Mouse (Mus musculus): ENCODE data around the gene Mpp2. TPM values are rescaled to one million over a fixed set of nuclear protein-coding genes. Genes with fewer than 3 reads are reported as not detected.

The Mpp2 gene
- total and polyA plus RNA-seq, 2 experiments from 2014 or later = 33.9 to 68.4 TPM

GRCm38 (mm10) chr11:102043381-102043780 is 44.9 kb downstream of the Mpp2 start:
- no peak for TF ChIP-seq CTCF (IDR thresholded peaks at IDR 0.05)
- Histone ChIP-seq H3K9ac (replicated peaks; ENCODE audit: low read length, poor library complexity, severe bottlenecking) (no peak overlapping the region), H3K27me3 (ENCODE audit: insufficient read depth, low read length) (no peaks in the 10 kb centered on the region), H3K9me3 (ENCODE audit: low read length) (0 out of 2 replicates have a peak, but pooled peaks cover 3% of the 10 kb centered on the region), H3K36me3 (ENCODE audit: insufficient read depth, low read length) (no peaks in the 10 kb centered on the region), H3K4me2 (ENCODE audit: low read depth, low read length, poor library complexity, severe bottlenecking) (no peak overlapping the region), H3K4me3 (ENCODE audit: low read depth, low read length) (no peak overlapping the region), H3K4me1 (ENCODE audit: insufficient read depth, low read length) (no peaks in the 10 kb centered on the region), H3K27ac (ENCODE audit: low read depth, low read length) (no peak overlapping the region)
- 83% methylated on average over 6 of the region's 6 CpGs for WGBS
- ATAC-seq (ENCODE audit: low FRiP score) (no peak), DNase-seq (ENCODE audit: low spot score) (no peak)

DNA sequence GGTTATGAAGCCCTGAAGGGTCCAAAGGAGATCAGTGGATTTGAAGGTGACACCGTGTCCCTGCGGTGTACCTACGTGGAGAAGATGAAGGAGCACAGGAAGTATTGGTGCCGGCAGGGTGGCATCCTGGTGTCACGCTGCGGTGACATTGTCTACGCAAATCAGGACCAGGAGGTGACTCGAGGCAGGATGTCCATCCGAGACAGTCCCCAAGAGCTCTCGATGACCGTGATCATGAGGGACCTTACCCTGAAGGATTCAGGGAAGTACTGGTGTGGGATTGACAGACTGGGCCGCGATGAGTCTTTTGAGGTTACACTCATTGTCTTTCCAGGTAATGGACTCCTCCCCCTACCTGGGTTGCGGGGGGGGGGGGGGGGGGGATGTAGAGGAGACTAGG is 45.3 kb downstream of the Mpp2 start:
- 0 out of 2 replicates have a peak, but pooled peaks cover 3% of the 10 kb centered on the region for H3K9me3 ChIP-seq (ENCODE audit: low read length)
- TF ChIP-seq CTCF (IDR thresholded peaks at IDR 0.05) = no peak

GRCm38 (mm10) chr11:102041350-102041949 is 46.9 kb downstream of the Mpp2 start, which contains the start of gene Cd300lg:
TSS of gene Cd300lg (plus strand) at chr11:102041509.
- H3K27ac ChIP-seq (ENCODE audit: low read depth, low read length) = no peak within 1 kb of the TSS
- H3K9me3 ChIP-seq (ENCODE audit: low read length) = 0 out of 2 replicates have a peak, but pooled peaks cover 3% of the 10 kb centered on the region
- no peak within 1 kb of the TSS for H3K9ac ChIP-seq (replicated peaks; ENCODE audit: low read length, poor library complexity, severe bottlenecking)
- no peaks in the 10 kb centered on the region for H3K27me3 ChIP-seq (ENCODE audit: insufficient read depth, low read length)
- TF ChIP-seq CTCF (IDR thresholded peaks at IDR 0.05) = no peak
- H3K4me2 ChIP-seq (ENCODE audit: low read depth, low read length, poor library complexity, severe bottlenecking) = no peak within 1 kb of the TSS
- H3K36me3 ChIP-seq (ENCODE audit: insufficient read depth, low read length) = no peaks in the 10 kb centered on the region
- H3K4me3 ChIP-seq (ENCODE audit: low read depth, low read length) = no peak within 1 kb of the TSS
- 64% methylated on average over 5 of the region's 5 CpGs for WGBS
- ATAC-seq (ENCODE audit: low FRiP score) (no peak), DNase-seq (ENCODE audit: low spot score) (no peak)
- H3K4me1 ChIP-seq (ENCODE audit: insufficient read depth, low read length) = no peaks in the 10 kb centered on the region

More for the DNA sequence above, 45.3 kb downstream of the Mpp2 start:
- WGBS = 89% methylated on average over 13 of the region's 14 CpGs
- Histone ChIP-seq H3K36me3 (ENCODE audit: insufficient read depth, low read length) (no peaks in the 10 kb centered on the region), H3K4me2 (ENCODE audit: low read depth, low read length, poor library complexity, severe bottlenecking) (no peak overlapping the region), H3K4me3 (ENCODE audit: low read depth, low read length) (no peak overlapping the region), H3K27ac (ENCODE audit: low read depth, low read length) (no peak overlapping the region), H3K4me1 (ENCODE audit: insufficient read depth, low read length) (no peaks in the 10 kb centered on the region), H3K9ac (replicated peaks; ENCODE audit: low read length, poor library complexity, severe bottlenecking) (no peak overlapping the region), H3K27me3 (ENCODE audit: insufficient read depth, low read length) (no peaks in the 10 kb centered on the region)
- DNase-seq (ENCODE audit: low spot score) (no peak), ATAC-seq (ENCODE audit: low FRiP score) (no peak)

DNA sequence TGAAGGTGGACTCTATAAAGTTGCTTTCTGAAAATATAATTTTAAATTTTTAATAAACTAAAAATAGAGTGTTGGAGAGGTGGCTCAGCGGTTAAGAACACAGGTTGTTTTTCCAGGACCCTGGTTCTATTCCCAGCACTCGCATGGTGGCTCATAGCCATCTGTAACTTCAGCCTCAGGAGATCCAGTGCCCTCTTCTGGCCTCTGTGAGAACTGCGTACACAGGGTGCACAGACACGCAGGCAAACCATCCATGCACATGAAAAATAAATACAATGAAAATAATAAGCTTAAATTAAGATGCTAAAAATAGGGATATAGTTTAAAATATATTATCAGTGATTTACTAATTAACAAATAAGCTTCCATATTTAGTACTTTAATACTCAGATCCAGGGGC is 47.7 kb downstream of the Mpp2 start:
- Histone ChIP-seq H3K9ac (replicated peaks; ENCODE audit: low read length, poor library complexity, severe bottlenecking) (no peak overlapping the region), H3K4me1 (ENCODE audit: insufficient read depth, low read length) (no peaks in the 10 kb centered on the region), H3K9me3 (ENCODE audit: low read length) (0 out of 2 replicates have a peak, but pooled peaks cover 2% of the 10 kb centered on the region), H3K27me3 (ENCODE audit: insufficient read depth, low read length) (no peaks in the 10 kb centered on the region), H3K36me3 (ENCODE audit: insufficient read depth, low read length) (no peaks in the 10 kb centered on the region), H3K27ac (ENCODE audit: low read depth, low read length) (no peak overlapping the region), H3K4me2 (ENCODE audit: low read depth, low read length, poor library complexity, severe bottlenecking) (no peak overlapping the region), H3K4me3 (ENCODE audit: low read depth, low read length) (no peak overlapping the region)
- DNase-seq (ENCODE audit: low spot score) = no peak
- TF ChIP-seq CTCF (IDR thresholded peaks at IDR 0.05) = no peak; the same call in 1 of the 2 replicates
- WGBS = 81% methylated on average over 4 of the region's 4 CpGs
- no peak for ATAC-seq (ENCODE audit: low FRiP score)

DNA sequence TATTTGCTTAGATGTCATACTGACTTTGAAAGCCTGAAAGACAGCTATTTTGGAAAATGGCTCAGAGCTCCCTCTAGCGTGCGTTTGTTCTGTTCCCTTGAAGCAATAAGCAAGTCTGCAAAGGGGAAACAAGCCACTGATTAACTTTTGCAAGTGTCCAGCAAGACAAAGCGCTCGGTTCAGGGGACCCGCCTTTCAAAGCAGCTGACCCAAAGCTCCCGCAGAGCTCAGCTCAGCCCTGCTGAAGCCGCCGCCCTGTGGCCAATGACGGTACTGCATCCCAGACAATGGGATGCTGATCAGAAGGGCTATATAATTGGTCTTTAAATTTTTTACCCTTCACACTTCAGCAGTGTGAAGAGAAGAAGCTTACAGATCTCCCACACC is 48.2 kb downstream of the Mpp2 start:
- H3K9ac ChIP-seq (replicated peaks; ENCODE audit: low read length, poor library complexity, severe bottlenecking) = no peak overlapping the region
- WGBS = under 1% methylated on average over 9 of the region's 9 CpGs
- H3K27ac ChIP-seq (ENCODE audit: low read depth, low read length) = no peak overlapping the region
- H3K4me3 ChIP-seq (ENCODE audit: low read depth, low read length) = no peak overlapping the region
- no peaks in the 10 kb centered on the region for H3K9me3 ChIP-seq (ENCODE audit: low read length)
- H3K27me3 ChIP-seq (ENCODE audit: insufficient read depth, low read length) = no peaks in the 10 kb centered on the region
- no peaks in the 10 kb centered on the region for H3K4me1 ChIP-seq (ENCODE audit: insufficient read depth, low read length)
- peak overlapping the region; percentile 15; the same call in 1 of the 2 replicates for H3K4me2 ChIP-seq (ENCODE audit: low read depth, low read length, poor library complexity, severe bottlenecking)
- peak; percentile 96 for DNase-seq (ENCODE audit: low spot score)
- ATAC-seq (ENCODE audit: low FRiP score) = peak; percentile 60; the same call in 1 of the 2 replicates
- H3K36me3 ChIP-seq (ENCODE audit: insufficient read depth, low read length) = no peaks in the 10 kb centered on the region
- peak; percentile 94 for TF ChIP-seq CTCF (IDR thresholded peaks at IDR 0.05)

DNA sequence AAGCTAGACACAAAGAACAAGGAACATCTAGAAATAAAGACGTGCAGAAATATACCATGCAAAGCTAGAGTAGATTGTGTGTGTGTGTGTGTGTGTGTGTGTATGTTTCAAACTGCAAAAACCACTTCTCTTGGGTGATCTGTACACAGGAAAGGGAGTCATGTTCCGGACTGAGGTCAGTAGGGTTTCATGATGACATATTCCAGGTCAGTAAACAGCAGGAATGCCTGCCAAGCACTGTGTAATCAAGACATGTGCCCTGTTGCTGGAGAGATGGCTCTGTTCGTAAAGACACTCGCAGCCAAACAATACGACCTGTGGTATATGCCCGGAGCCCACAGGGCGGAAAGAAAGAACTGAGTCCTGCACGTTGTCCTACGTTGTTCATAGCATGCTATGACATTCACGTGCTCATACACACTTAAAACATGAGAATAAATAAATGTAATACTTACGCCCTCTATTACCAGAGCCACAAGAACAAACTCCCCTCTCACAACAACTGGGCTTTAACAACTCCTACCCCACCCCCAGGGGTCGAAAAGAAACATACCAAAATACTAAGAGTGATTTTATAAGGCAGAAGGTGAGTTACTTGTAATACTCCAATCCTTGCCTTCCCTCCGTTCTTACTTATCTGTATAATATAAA is 48.7 kb downstream of the Mpp2 start:
- no peak overlapping the region; the same call in 1 of the 2 replicates for H3K27ac ChIP-seq (ENCODE audit: low read depth, low read length)
- TF ChIP-seq CTCF (IDR thresholded peaks at IDR 0.05) = no peak
- no peaks in the 10 kb centered on the region for H3K9me3 ChIP-seq (ENCODE audit: low read length)
- no peak overlapping the region for H3K9ac ChIP-seq (replicated peaks; ENCODE audit: low read length, poor library complexity, severe bottlenecking)
- no peak overlapping the region for H3K4me3 ChIP-seq (ENCODE audit: low read depth, low read length)
- WGBS = 63% methylated on average over 13 of the region's 13 CpGs
- H3K4me1 ChIP-seq (ENCODE audit: insufficient read depth, low read length) = no peaks in the 10 kb centered on the region
- ATAC-seq (ENCODE audit: low FRiP score) (no peak), DNase-seq (ENCODE audit: low spot score) (no peak)
- H3K36me3 ChIP-seq (ENCODE audit: insufficient read depth, low read length) = no peaks in the 10 kb centered on the region
- H3K4me2 ChIP-seq (ENCODE audit: low read depth, low read length, poor library complexity, severe bottlenecking) = peak overlapping the region; percentile 15; the same call in 1 of the 2 replicates
- H3K27me3 ChIP-seq (ENCODE audit: insufficient read depth, low read length) = no peaks in the 10 kb centered on the region
